Mouse (Mus musculus): ENCODE results near the gene Cryba1. TPM values are rescaled to one million over a fixed set of nuclear protein-coding genes. Genes with fewer than 3 reads are reported as not detected.
"Not testable (repeated sequence)": the region's sequence is repeated elsewhere in the genome, so short reads cannot be mapped to it uniquely, and the experiment has no call there.

Cryba1 gene
- total RNA-seq (2021): not detected

GRCm38 (mm10) chr11:77725183-77725582 lies at the start of gene Cryba1:
Cryba1 (minus strand) TSS chr11:77725283.
- DNase-seq (ENCODE audit: extremely low spot score in 1 of 2, low spot score in 1 of 2): no peak

- no peak for DNase-seq (ENCODE audit: extremely low spot score in 1 of 2, low spot score in 1 of 2)
Measured at GRCm38 (mm10) chr11:77771879-77772713, 47.0 kb upstream of the Cryba1 start.

GRCm38 (mm10) chr11:77770346-77770745 lies 45.3 kb upstream of the Cryba1 start:
- no peak for DNase-seq (ENCODE audit: extremely low spot score in 1 of 2, low spot score in 1 of 2)

GRCm38 (mm10) chr11:77769496-77769895 lies 44.4 kb upstream of the Cryba1 start:
- no peak for DNase-seq (ENCODE audit: extremely low spot score in 1 of 2, low spot score in 1 of 2)

GRCm38 (mm10) chr11:77766351-77767001 lies 41.4 kb upstream of the Cryba1 start:
- DNase-seq (ENCODE audit: extremely low spot score in 1 of 2, low spot score in 1 of 2): peak in 1 of 2 experiments; percentile 35

- no peak for DNase-seq (ENCODE audit: extremely low spot score in 1 of 2, low spot score in 1 of 2)
Measured at GRCm38 (mm10) chr11:77765459-77765777, 40.3 kb upstream of the Cryba1 start.

GRCm38 (mm10) chr11:77764694-77765458 lies 39.8 kb upstream of the Cryba1 start:
- DNase-seq (ENCODE audit: extremely low spot score in 1 of 2, low spot score in 1 of 2): peak; percentile 19 to 23

- peak; percentile 17 to 35 for DNase-seq (ENCODE audit: extremely low spot score in 1 of 2, low spot score in 1 of 2)
Measured at GRCm38 (mm10) chr11:77763673-77764340, 38.7 kb upstream of the Cryba1 start.

- peak; percentile 86 to 90 for DNase-seq (ENCODE audit: extremely low spot score in 1 of 2, low spot score in 1 of 2)
Measured at GRCm38 (mm10) chr11:77762783-77763672, 37.9 kb upstream of the Cryba1 start, which contains the start of gene Myo18a. Myo18a (plus strand) TSS chr11:77763246.

- no peak for DNase-seq (ENCODE audit: extremely low spot score in 1 of 2, low spot score in 1 of 2)
Measured at GRCm38 (mm10) chr11:77760031-77760430, 34.9 kb upstream of the Cryba1 start.

GRCm38 (mm10) chr11:77753469-77753868 lies 28.4 kb upstream of the Cryba1 start:
- no peak for DNase-seq (ENCODE audit: extremely low spot score in 1 of 2, low spot score in 1 of 2)

GRCm38 (mm10) chr11:77752525-77752924 lies 27.4 kb upstream of the Cryba1 start:
- DNase-seq (ENCODE audit: extremely low spot score in 1 of 2, low spot score in 1 of 2): no peak

GRCm38 (mm10) chr11:77748996-77749395 lies 23.9 kb upstream of the Cryba1 start:
- DNase-seq (ENCODE audit: extremely low spot score in 1 of 2, low spot score in 1 of 2): no peak

- DNase-seq (ENCODE audit: extremely low spot score in 1 of 2, low spot score in 1 of 2): not testable (repeated sequence)
Measured at GRCm38 (mm10) chr11:77747103-77747502, 22.0 kb upstream of the Cryba1 start.

GRCm38 (mm10) chr11:77746652-77747051 lies 21.6 kb upstream of the Cryba1 start:
- DNase-seq (ENCODE audit: extremely low spot score in 1 of 2, low spot score in 1 of 2): no peak

- peak in 1 of 2 experiments; percentile 30 for DNase-seq (ENCODE audit: extremely low spot score in 1 of 2, low spot score in 1 of 2)
Measured at GRCm38 (mm10) chr11:77743966-77744365, 18.9 kb upstream of the Cryba1 start.

GRCm38 (mm10) chr11:77738555-77738954 lies 13.5 kb upstream of the Cryba1 start:
- DNase-seq (ENCODE audit: extremely low spot score in 1 of 2, low spot score in 1 of 2): no peak

GRCm38 (mm10) chr11:77737289-77737688 lies 12.2 kb upstream of the Cryba1 start:
- peak; percentile 67 to 95 for DNase-seq (ENCODE audit: extremely low spot score in 1 of 2, low spot score in 1 of 2)

- DNase-seq (ENCODE audit: extremely low spot score in 1 of 2, low spot score in 1 of 2): no peak
Measured at GRCm38 (mm10) chr11:77728587-77728986, 3.5 kb upstream of the Cryba1 start.

Measured in layer of hippocampus, postnatal 25 days (tissue).